Mouse (Mus musculus): ENCODE results near the gene Hip1r.

DNA sequence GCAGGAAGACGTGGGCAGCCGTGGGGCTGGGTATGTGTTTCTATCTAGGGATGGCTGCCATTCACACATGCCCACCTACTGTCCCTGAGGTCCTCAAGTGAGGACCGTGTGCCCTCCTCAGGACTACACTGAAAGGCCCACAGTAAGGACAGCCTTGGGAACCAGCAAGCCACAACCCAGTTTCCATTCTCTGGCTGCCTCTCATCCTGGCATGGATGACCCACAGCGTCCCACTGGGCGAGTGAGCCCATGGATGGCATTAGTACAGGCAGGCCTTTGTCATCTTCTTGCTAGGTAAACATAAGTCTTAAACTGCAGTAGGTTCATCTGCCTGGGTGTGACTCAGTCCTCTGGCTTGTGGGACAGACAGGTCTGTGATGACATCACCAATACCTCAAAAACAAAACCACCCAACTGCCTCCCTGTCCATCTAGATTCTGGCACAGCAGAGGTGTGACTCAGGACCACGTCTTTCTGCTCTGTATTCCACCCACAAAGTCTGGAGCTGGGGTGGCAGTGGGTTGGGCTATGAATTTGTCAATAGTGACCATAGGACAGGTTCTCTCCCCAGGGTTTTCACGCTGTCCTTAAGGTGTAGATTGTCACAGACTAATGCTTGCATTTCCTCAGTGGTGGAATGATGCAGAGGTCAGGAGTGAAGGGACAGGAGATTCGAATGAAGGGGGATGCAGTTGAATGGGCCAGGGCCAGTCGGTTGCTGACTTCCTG lies 7.3 kb downstream of the Hip1r start:
- TF ChIP-seq CTCF (conservative IDR thresholded peaks at IDR 0.05; ENCODE audit: insufficient read depth, insufficient read length, low read depth, low read length): no peak
- TF ChIP-seq POLR2A (IDR thresholded peaks at IDR 0.05; ENCODE audit: low read depth, low read length): no peak
